In the genomic region with DNA sequence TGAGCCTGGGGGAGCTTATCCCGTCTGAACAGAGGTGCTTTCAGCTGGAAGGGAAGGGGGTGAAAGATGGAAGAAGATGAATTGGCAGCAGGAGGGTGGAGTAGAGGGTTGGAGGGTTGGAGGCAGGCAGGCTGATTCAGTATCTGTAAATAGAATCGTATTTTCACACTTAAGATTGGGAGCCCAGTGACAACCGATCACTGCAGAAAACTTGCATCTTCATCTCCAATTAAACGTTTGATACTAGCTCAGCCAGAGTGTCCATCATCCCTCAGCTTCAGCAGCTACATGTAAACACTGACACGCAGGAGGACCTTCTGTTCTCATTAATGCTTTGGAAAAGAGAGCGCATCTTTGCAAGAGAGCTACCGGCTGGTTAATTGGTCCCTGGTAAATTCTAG, we compare ENCODE assay signal across 30 mouse cellular contexts.
DNase-seq lines count a peak whose midpoint lies in the region; ATAC-seq and TF ChIP-seq lines count a peak whose summit lies in the region.
"Had no signal": no experiment of that assay in that cellular context is flagged by ENCODE, and none has a peak within 500 bp of the region (broad histone marks: within the 10 kb centered on the region; RNA-seq: fewer than 3 reads in every experiment).

No protein-coding gene starts in this region.

- H3K4me3 ChIP-seq in forebrain, postnatal 0 days (ENCODE audit: low read depth, low read length) = no peak overlapping the region
- H3K4me3 ChIP-seq in forebrain, embryonic 13.5 days = no peak overlapping the region
- H3K4me3 ChIP-seq: embryonic facial prominence, embryonic 10.5 days; embryonic facial prominence, embryonic 13.5 days; erythroblast, embryonic 14.5 days; gastrocnemius, adult 2 months; heart, adult 2 months; heart, embryonic 10.5 days; heart, embryonic 13.5 days had no signal

- TF ChIP-seq CTCF in forebrain, postnatal 0 days (IDR thresholded peaks at IDR 0.05; ENCODE audit: low read depth) = no peak
- TF ChIP-seq CTCF in brain, embryonic 14.5 days (IDR thresholded peaks at IDR 0.05; ENCODE audit: borderline replicate concordance, extremely low read depth, insufficient read depth, insufficient read length) = no peak

- 47% methylated on average over 7 of the region's 7 CpGs for WGBS in forebrain, postnatal 0 days
- WGBS in forebrain, embryonic 13.5 days = 81% methylated on average over 7 of the region's 7 CpGs

- no peak for TF ChIP-seq POLR2A in brain, embryonic 14.5 days (IDR thresholded peaks at IDR 0.05; ENCODE audit: borderline replicate concordance, extremely low read depth, insufficient read depth, insufficient read length, poor library complexity, severe bottlenecking)

- DNase-seq in forebrain, postnatal 0 days = no peak
- DNase-seq in layer of hippocampus, adult 11-12 months (ENCODE audit: low spot score) = peak; percentile 10
- no peak for DNase-seq in layer of hippocampus, adult 9-10 months (ENCODE audit: low spot score)
- peak; percentile 33 to 62 for DNase-seq in left cerebral cortex, postnatal 25 days (ENCODE audit: low spot score in 2 of 2)
- DNase-seq in left cerebral cortex, adult 8-10 months (ENCODE audit: low spot score in 2 of 2) = no peak
- peak; percentile 53 for DNase-seq in brain, embryonic 14.5 days (ENCODE audit: low read depth)
- DNase-seq in cerebellum, postnatal 14 days = no peak
- DNase-seq: adrenal gland, adult 8-10 months; adrenal gland, postnatal 25 days; cerebellum, adult 11 months; cerebellum, adult 2 months; cerebellum, adult 9-11 months; cerebellum, postnatal 36 days; embryo, embryonic 11 days; gastrocnemius, adult 2 months; gastrocnemius, postnatal 14 days; heart, adult 2 months; heart, postnatal 14 days; heart, postnatal 4 days had no signal

- H3K9ac ChIP-seq in forebrain, postnatal 0 days = no peak overlapping the region
- no peak overlapping the region for H3K9ac ChIP-seq in forebrain, embryonic 13.5 days
- H3K9ac ChIP-seq: embryonic facial prominence, embryonic 13.5 days; heart, embryonic 13.5 days; hindbrain, embryonic 14.5 days had no signal

- H3K27me3 ChIP-seq in forebrain, postnatal 0 days (ENCODE audit: insufficient read depth, low read length) = no peaks in the 10 kb centered on the region
- H3K27me3 ChIP-seq in forebrain, embryonic 13.5 days = no peaks in the 10 kb centered on the region
- H3K27me3 ChIP-seq: embryonic facial prominence, embryonic 13.5 days; heart, embryonic 13.5 days had no signal

- ATAC-seq in forebrain, postnatal 0 days = peak; percentile 82
- no peak for ATAC-seq in forebrain, embryonic 13.5 days
- ATAC-seq: CD4-positive, CD25-positive, alpha-beta regulatory T cell, adult 4 months; hindbrain, postnatal 0 days; inflammation-experienced regulatory T-cells, adult 6 months; intestine, embryonic 16.5 days had no signal

- intact Hi-C loops in left cerebral cortex, postnatal 25 days (cut with DNase I) = no loop called here

- H3K9me3 ChIP-seq in forebrain, postnatal 0 days (ENCODE audit: low read length) = no peaks in the 10 kb centered on the region
- no peaks in the 10 kb centered on the region for H3K9me3 ChIP-seq in forebrain, embryonic 13.5 days (replicated peaks)
- H3K9me3 ChIP-seq: embryonic facial prominence, embryonic 10.5 days; embryonic facial prominence, embryonic 13.5 days; heart, embryonic 10.5 days; heart, embryonic 13.5 days had no signal

- no peaks in the 10 kb centered on the region for H3K36me3 ChIP-seq in forebrain, postnatal 0 days (ENCODE audit: insufficient read depth)
- H3K36me3 ChIP-seq in forebrain, embryonic 13.5 days (ENCODE audit: poor library complexity, severe bottlenecking) = no peaks in the 10 kb centered on the region
- H3K36me3 ChIP-seq: embryonic facial prominence, embryonic 10.5 days; embryonic facial prominence, embryonic 13.5 days; heart, embryonic 10.5 days; heart, embryonic 13.5 days had no signal

- no peaks in the 10 kb centered on the region for H3K4me1 ChIP-seq in forebrain, postnatal 0 days (ENCODE audit: insufficient read depth)
- no peaks in the 10 kb centered on the region for H3K4me1 ChIP-seq in forebrain, embryonic 13.5 days
- H3K4me1 ChIP-seq: embryonic facial prominence, embryonic 10.5 days; embryonic facial prominence, embryonic 13.5 days; heart, embryonic 13.5 days had no signal

- H3K4me2 ChIP-seq in forebrain, postnatal 0 days (ENCODE audit: low read depth) = no peak overlapping the region
- no peak overlapping the region for H3K4me2 ChIP-seq in forebrain, embryonic 13.5 days
- H3K4me2 ChIP-seq: embryonic facial prominence, embryonic 13.5 days; heart, embryonic 13.5 days; hindbrain, embryonic 14.5 days had no signal

- H3K27ac ChIP-seq in forebrain, postnatal 0 days (ENCODE audit: low read depth, low read length) = peak overlapping the region; percentile 45
- no peak overlapping the region for H3K27ac ChIP-seq in forebrain, embryonic 13.5 days
- H3K27ac ChIP-seq: embryonic facial prominence, embryonic 10.5 days; embryonic facial prominence, embryonic 13.5 days; gastrocnemius, adult 2 months; heart, adult 2 months; heart, embryonic 10.5 days; heart, embryonic 13.5 days; hindbrain, embryonic 14.5 days; hindbrain, postnatal 0 days had no signal

Comparison
In these comparisons a context has a peak if more than half of its experiments do, and no peak if none do; other contexts are left out.
1. DNase-seq: peak in layer of hippocampus, adult 11-12 months (single experiment), left cerebral cortex, postnatal 25 days (2 of 2) and brain, embryonic 14.5 days (single experiment); none in forebrain, postnatal 0 days (single experiment), layer of hippocampus, adult 9-10 months (single experiment), left cerebral cortex, adult 8-10 months (0 of 2) and cerebellum, postnatal 14 days (0 of 2).